Mouse (Mus musculus) limb, embryonic 12.5 days (tissue): ENCODE measurements at regions not wholly inside any gene's neighbourhood (a gene's known extent, or its start where the extent isn't known, plus 50 kb on each side); places are given as distances from the start of the nearest gene placed in this dataset.

Experiments
- ATAC-seq: fragments of 200-750 bp; cut with Nextera tagmentation; 2 replicates; pipeline ENCODE4 v1.8.0; 2017; ENCODE audit warnings: low read depth, moderate TSS enrichment; ENCODE audit not compliant: insufficient number of reproducible peaks, insufficient read depth, low FRiP score, low TSS enrichment
- H3K27ac ChIP-seq: fragments of 300-500 bp; sonication (generic); 2 replicates; pipeline ENCODE4 v1.5.1; 2016; ENCODE audit warnings: mild to moderate bottlenecking, moderate library complexity
- H3K27me3 ChIP-seq: fragments of 300-500 bp; sonication (generic); 2 replicates; pipeline ENCODE4 v1.6.1; 2016; ENCODE audit warnings: mild to moderate bottlenecking, moderate library complexity
- H3K36me3 ChIP-seq: fragments of 300-500 bp; sonication (generic); 2 replicates; pipeline ENCODE4 v1.6.1; 2016; ENCODE audit warnings: mild to moderate bottlenecking, moderate library complexity
- H3K4me1 ChIP-seq: fragments of 300-500 bp; sonication (generic); replicated peaks from 2 replicates; pipeline ENCODE4 v1.6.1; 2016
- H3K4me2 ChIP-seq: fragments of 300-500 bp; sonication (generic); 2 replicates; pipeline ENCODE4 v1.6.1; 2016; ENCODE audit warnings: mild to moderate bottlenecking, moderate library complexity
- H3K4me3 ChIP-seq: fragments of 300-500 bp; sonication (generic); replicated peaks from 2 replicates; pipeline ENCODE4 v1.5.1; 2016; ENCODE audit warnings: mild to moderate bottlenecking
- H3K9ac ChIP-seq: fragments of 300-500 bp; sonication (generic); replicated peaks from 2 replicates; pipeline ENCODE4 v1.6.1; 2016; ENCODE audit warnings: mild to moderate bottlenecking, moderate library complexity
- H3K9me3 ChIP-seq: fragments of 300-500 bp; sonication (generic); 2 replicates; pipeline ENCODE4 v1.6.1; 2016; ENCODE audit warnings: mild to moderate bottlenecking, moderate library complexity
- WGBS: fragments of 180-500 bp; shearing (Covaris S2); methylation state at CpG from one replicate; pipeline ENCODE4 v1.1.7; 2016; 5-methylcytosine and 5-hydroxymethylcytosine counted together

DNA sequence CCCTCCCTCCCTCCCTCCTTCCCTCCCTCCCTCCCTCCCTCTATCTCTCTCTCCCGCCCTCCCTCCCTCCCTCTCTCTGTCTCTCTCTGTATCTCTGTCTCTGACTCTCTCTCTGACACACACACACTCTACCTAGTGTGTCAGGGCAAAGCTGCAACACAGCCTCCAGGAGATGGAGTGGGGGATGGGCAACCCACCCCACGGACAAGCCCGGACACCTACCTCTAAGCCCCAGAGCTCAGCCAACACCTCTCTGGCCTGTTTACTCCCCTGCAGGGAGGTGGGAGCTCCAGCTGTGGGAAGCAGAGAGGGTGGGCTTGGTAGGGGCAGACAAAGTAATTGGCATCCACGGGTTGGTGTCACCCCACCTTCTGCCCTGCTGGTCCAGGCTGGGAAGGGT is 109.7 kb upstream of the Lhx1 start:
- H3K4me3 ChIP-seq = no peak overlapping the region
- H3K27ac ChIP-seq = no peak overlapping the region
- H3K36me3 ChIP-seq = no peaks in the 10 kb centered on the region
- ATAC-seq = no peak
- no peaks in the 10 kb centered on the region for H3K9me3 ChIP-seq
- H3K27me3 ChIP-seq = peaks cover 41% of the 10 kb centered on the region
- H3K4me1 ChIP-seq = peaks cover 12% of the 10 kb centered on the region
- 24% methylated on average over 3 of the region's 4 CpGs for WGBS
- no peak overlapping the region for H3K4me2 ChIP-seq
- H3K9ac ChIP-seq = no peak overlapping the region

DNA sequence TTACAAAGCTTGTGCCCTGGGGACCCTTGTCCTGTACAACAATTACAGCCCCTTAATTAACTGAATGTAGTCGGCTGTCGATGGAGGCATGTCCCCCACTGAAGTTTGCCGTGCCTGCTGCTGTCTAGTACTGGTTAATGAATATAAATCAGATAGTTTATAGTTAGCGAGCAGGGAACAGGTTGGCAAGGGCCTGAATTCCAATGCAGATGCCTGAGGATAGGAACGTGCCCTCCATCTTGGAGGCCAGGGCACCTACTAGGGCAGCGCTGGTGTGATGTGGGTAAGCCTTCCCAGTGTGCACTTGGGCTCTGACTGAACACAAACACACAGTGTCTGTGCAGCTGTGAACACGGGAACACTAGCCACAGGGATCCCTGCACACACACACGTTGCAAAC is 108.0 kb upstream of the Lhx1 start:
- Histone ChIP-seq H3K9ac (no peak overlapping the region), H3K27me3 (peaks cover 25% of the 10 kb centered on the region), H3K36me3 (no peaks in the 10 kb centered on the region), H3K9me3 (no peaks in the 10 kb centered on the region), H3K4me3 (no peak overlapping the region), H3K4me2 (no peak overlapping the region), H3K4me1 (peaks cover 12% of the 10 kb centered on the region), H3K27ac (no peak overlapping the region)
- ATAC-seq = no peak; the same call in 1 of the 2 replicates
- WGBS = 46% methylated on average over 8 of the region's 8 CpGs

DNA sequence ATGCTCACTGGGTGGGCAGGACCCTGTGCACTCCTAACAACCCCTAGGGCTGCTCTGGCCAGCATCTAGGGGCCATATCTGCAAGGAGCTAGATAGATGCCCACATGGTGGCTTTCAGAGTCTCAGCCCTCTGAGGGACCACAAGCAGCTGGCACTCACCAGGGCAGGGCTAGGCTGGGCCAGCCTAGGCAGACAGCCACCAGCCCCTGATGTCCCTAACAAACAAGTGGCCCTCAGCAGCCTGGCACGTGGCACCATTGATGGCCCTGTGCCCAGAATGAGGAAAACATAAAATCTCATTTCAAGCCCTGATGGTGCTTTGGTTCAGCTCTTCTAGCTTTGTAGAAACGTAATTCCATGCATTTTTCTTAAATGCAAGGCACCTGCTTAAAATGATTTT is 102.8 kb upstream of the Lhx1 start:
- H3K9me3 ChIP-seq = no peaks in the 10 kb centered on the region
- ATAC-seq = no peak
- peaks cover 20% of the 10 kb centered on the region for H3K4me1 ChIP-seq
- H3K9ac ChIP-seq = no peak overlapping the region
- no peaks in the 10 kb centered on the region for H3K36me3 ChIP-seq
- no peak overlapping the region for H3K27ac ChIP-seq
- H3K27me3 ChIP-seq = no peaks in the 10 kb centered on the region
- no peak overlapping the region for H3K4me3 ChIP-seq
- H3K4me2 ChIP-seq = no peak overlapping the region
- 84% methylated on average over 2 of the region's 2 CpGs for WGBS

DNA sequence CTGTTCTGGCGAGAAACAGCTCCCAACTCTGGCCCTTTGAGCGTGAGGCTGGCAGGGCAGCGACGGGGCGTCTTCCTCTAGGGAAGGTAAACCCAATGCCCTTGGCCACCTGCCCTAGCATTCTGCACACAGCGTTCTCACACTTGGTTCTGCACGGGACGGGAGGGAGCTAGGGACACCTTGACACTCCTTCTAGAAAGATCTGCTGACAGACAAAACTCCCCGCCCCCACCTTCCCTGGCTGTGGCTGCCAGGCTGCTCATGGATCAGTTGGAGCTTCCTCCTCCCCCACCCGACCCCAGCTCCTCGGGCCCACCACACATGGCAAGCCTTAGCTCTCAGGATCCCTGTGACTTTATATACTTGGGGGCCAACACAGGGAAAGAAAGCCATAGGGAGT is 102.3 kb upstream of the Lhx1 start:
- H3K36me3 ChIP-seq = no peaks in the 10 kb centered on the region
- WGBS = 64% methylated on average over 11 of the region's 11 CpGs
- no peak overlapping the region for H3K4me3 ChIP-seq
- no peaks in the 10 kb centered on the region for H3K9me3 ChIP-seq
- no peaks in the 10 kb centered on the region for H3K27me3 ChIP-seq
- H3K9ac ChIP-seq = no peak overlapping the region
- no peak for ATAC-seq
- peaks cover 20% of the 10 kb centered on the region for H3K4me1 ChIP-seq
- H3K27ac ChIP-seq = no peak overlapping the region
- H3K4me2 ChIP-seq = no peak overlapping the region

DNA sequence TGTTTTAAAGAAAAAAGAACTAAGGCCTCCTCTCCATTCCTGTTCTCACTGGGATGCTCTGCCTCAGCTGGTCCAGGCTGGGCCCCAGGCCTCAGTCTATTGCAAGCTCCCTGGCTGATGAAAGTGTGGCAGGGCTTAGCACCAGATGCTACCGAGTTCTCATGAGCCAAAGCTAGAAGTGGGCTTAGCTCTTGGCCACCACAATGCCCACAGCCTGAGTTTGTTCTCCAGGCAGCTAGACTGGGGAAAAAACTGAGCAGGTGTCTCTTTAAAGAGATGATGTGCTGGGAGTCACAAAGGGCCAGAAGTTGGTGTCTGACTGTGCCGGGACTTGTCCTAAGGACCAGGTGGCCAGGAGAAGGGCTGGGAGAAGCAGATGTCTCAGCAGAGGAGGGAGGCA is 101.9 kb upstream of the Lhx1 start:
- Histone ChIP-seq H3K27me3 (no peaks in the 10 kb centered on the region), H3K9ac (no peak overlapping the region), H3K4me1 (peaks cover 20% of the 10 kb centered on the region), H3K27ac (no peak overlapping the region), H3K9me3 (no peaks in the 10 kb centered on the region), H3K4me3 (no peak overlapping the region), H3K4me2 (no peak overlapping the region), H3K36me3 (no peaks in the 10 kb centered on the region)
- ATAC-seq = no peak
- 53% methylated on average over 2 of the region's 2 CpGs for WGBS

DNA sequence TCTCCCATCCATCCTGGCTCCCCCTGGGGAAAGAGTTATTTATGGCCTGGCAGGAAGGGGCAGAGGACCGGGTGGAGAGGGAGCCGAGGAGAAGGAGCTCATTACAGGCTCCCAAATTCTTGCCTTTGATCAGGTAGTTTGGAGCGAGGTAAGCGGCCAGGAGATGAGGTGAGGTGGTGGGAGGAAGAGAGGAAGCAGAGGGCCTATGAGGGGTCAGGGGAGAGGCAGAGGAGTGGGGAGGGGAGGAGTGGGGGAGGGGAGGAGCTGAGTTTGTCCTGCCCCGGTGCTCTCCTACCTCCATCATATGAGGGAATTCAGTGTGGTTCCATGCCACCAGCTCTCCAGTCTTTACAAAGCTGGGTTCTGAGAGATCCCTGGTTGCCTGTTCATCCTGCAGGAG is 98.8 kb upstream of the Lhx1 start:
- Histone ChIP-seq H3K4me2 (no peak overlapping the region), H3K4me3 (no peak overlapping the region), H3K27ac (no peak overlapping the region), H3K36me3 (no peaks in the 10 kb centered on the region), H3K9me3 (no peaks in the 10 kb centered on the region), H3K4me1 (peaks cover 20% of the 10 kb centered on the region), H3K27me3 (no peaks in the 10 kb centered on the region), H3K9ac (no peak overlapping the region)
- 2% methylated on average over 5 of the region's 5 CpGs for WGBS
- ATAC-seq = no peak

DNA sequence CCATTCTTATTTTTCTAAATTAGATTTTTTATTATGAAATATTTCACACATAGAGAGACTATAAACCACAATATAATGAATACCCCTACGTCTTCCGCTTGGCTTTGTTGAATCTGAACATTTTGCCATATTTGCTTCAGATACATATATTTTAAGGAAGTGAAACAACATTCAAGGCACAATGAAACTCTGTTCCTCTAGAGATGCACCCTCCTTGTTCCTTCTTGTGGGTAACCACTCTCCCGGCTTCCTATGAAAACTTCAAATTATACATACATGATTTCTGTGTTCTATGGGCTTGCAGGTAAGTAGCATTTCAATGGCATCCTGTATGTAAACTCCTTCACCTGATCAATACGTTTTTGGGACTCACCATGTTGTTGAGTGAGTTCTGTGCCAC is 94.4 kb upstream of the Lhx1 start:
- no peak for ATAC-seq
- Histone ChIP-seq H3K4me3 (no peak overlapping the region), H3K9ac (no peak overlapping the region)

DNA sequence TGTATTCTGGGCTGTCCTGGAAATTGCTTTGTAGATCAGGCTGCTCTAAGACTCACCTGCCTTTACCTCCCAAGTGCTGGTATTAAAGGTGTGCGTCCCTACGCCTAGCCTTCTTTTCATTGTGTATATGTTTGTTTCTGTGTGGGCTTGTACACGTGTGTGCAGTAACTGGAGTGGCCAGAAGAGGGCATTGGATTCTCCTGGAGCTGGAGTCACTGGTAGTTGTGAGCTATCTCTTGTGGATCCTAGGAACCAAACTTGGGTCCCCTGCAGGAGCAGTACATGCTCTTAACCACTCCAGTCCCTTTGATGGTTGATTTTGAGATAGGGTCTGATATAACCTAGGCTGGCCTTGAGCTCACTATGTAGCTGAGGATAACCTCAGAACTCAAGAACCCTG is 93.2 kb upstream of the Lhx1 start:
- Histone ChIP-seq H3K9me3 (no peaks in the 10 kb centered on the region), H3K4me3 (no peak overlapping the region), H3K9ac (no peak overlapping the region), H3K4me1 (no peaks in the 10 kb centered on the region), H3K4me2 (no peak overlapping the region), H3K27ac (no peak overlapping the region), H3K36me3 (no peaks in the 10 kb centered on the region), H3K27me3 (peaks cover 4% of the 10 kb centered on the region; the same call in 1 of the 2 replicates)
- 87% methylated on average over 3 of the region's 3 CpGs for WGBS
- ATAC-seq = no peak

More for the DNA sequence above, 94.4 kb upstream of the Lhx1 start:
- 86% methylated on average over 4 of the region's 4 CpGs for WGBS
- peaks cover 7% of the 10 kb centered on the region for H3K4me1 ChIP-seq
- H3K27ac ChIP-seq = no peak overlapping the region
- H3K4me2 ChIP-seq = no peak overlapping the region
- no peaks in the 10 kb centered on the region for H3K36me3 ChIP-seq
- H3K27me3 ChIP-seq = peaks cover 4% of the 10 kb centered on the region; the same call in 1 of the 2 replicates
- no peaks in the 10 kb centered on the region for H3K9me3 ChIP-seq

DNA sequence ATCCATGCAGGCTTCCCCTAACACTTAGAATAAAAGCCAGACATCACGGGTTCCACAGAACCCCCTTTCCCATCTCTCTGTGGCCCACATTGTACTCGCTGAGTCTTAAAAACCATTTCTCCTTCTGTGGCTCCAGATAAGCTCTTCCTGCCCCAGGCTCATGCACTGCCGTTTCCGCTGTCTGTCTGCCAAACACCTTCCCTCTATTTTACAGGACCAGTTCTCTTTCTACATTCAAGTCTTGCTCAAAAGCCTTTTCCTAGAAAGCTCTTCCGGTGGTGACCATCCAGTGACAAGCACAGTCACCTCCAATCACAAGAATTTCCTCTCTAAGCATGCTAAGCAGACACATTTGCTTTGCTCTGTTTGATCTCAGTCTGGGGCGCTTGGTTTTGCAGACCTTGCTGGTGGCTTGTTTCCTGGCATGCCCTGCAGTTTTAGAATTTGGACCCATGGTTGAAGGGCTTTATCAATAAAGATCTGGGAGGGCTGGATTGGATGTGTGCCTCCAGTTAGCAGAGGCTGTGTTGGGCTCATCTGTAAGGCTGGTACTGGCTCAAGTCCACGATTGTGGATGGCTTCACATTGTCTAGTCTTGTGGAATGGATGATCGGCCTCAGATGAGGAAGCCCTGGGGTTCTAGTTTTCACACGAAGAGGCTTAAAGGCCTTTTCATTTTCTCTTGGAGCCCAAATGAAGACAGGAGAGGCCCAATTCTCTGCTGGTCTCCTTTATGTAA is 87.8 kb upstream of the Lhx1 start:
- no peaks in the 10 kb centered on the region for H3K9me3 ChIP-seq
- H3K36me3 ChIP-seq = no peaks in the 10 kb centered on the region
- H3K27ac ChIP-seq = no peak overlapping the region
- H3K4me1 ChIP-seq = 0 out of 2 replicates have a peak, but pooled peaks cover 5% of the 10 kb centered on the region
- no peak overlapping the region for H3K4me3 ChIP-seq
- H3K9ac ChIP-seq = no peak overlapping the region
- no peak for ATAC-seq
- H3K27me3 ChIP-seq = peaks cover 24% of the 10 kb centered on the region
- WGBS = 74% methylated on average over 9 of the region's 9 CpGs
- no peak overlapping the region for H3K4me2 ChIP-seq

DNA sequence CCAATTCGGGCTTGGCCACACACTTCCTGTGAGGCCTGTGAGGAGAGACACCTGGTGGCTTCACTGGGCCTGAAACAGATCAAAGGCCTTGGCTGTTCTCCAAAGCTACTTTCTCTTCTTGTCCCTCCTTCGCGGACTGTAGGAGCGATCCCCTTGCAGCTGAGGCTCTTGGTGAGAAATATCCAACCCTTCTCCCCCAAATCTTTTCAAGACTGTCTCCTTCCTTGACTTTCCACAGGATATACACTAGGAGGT is 86.2 kb upstream of the Lhx1 start:
- Histone ChIP-seq H3K36me3 (no peaks in the 10 kb centered on the region), H3K9ac (no peak overlapping the region), H3K4me1 (0 out of 2 replicates have a peak, but pooled peaks cover 5% of the 10 kb centered on the region), H3K4me2 (no peak overlapping the region), H3K4me3 (no peak overlapping the region), H3K9me3 (no peaks in the 10 kb centered on the region), H3K27me3 (peaks cover 35% of the 10 kb centered on the region), H3K27ac (no peak overlapping the region)
- ATAC-seq = no peak
- 60% methylated on average over 4 of the region's 4 CpGs for WGBS

DNA sequence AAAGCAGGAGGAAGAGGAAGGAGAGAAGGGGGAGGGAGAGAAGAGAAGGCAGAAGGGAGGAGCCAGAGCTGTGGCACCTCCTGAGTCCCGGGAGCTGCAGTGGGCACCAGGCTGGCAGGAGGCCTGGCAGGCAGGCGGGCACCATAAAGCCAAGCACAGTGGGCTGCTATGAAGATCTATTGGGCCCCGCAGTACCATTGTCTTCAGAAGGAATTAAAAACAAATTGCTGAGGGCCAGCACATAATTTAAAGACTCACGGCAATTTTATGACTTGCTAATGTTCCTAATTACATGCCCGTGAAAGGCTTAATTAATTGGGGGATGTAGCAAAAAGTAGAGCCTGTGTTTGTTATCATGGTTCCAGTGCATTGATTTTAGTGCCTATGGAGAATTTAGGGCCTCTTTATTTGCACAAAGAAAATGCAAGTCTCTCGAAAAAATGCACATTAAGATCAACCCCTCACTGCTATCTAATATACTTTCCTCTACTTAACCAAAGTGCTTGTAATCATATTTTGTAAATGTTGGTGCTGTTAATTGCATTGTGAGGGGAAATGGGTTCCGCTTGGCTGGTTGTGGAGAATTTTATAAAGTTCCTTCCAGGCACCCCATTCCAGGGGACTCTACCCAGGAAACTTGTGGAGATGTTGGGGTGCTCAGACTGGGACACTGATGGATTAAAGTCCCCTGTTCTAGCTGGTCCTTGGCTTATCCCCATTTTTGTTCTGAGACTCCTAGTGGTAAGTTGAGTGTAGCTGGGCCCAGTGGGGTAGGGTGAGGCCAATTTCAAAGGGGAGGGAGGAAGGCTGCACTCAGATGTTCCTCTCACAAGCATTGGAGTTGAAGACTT is 85.7 kb upstream of the Lhx1 start:
- Histone ChIP-seq H3K4me2 (no peak overlapping the region), H3K27me3 (peaks cover 35% of the 10 kb centered on the region), H3K9me3 (no peaks in the 10 kb centered on the region), H3K9ac (no peak overlapping the region), H3K27ac (no peak overlapping the region), H3K4me3 (no peak overlapping the region), H3K36me3 (no peaks in the 10 kb centered on the region), H3K4me1 (0 out of 2 replicates have a peak, but pooled peaks cover 5% of the 10 kb centered on the region)
- WGBS = 33% methylated on average over 7 of the region's 7 CpGs
- no peak for ATAC-seq
